Mouse (Mus musculus) midbrain, embryonic 16.5 days (tissue): ENCODE measurements around the gene Tmem45b. TPM values are rescaled to one million over a fixed set of nuclear protein-coding genes. Genes with fewer than 3 reads are reported as not detected.

ENCODE experiments used
- ATAC-seq: fragments of 200-750 bp; cut with Nextera tagmentation; 2 replicates; pipeline ENCODE4 v1.8.0; 2017; ENCODE audit warnings: moderate TSS enrichment
- H3K27ac ChIP-seq: fragments of 300-500 bp; sonication (generic); 2 replicates; pipeline ENCODE4 v1.5.1; 2014; ENCODE audit warnings: mild to moderate bottlenecking, low read length, mixed read lengths
- H3K27me3 ChIP-seq: fragments of 300-500 bp; sonication (generic); 2 replicates; pipeline ENCODE4 v1.6.1; 2014; ENCODE audit warnings: low read depth, low read length, mixed read lengths; ENCODE audit not compliant: control insufficient read depth, insufficient read depth
- H3K36me3 ChIP-seq: fragments of 300-500 bp; sonication (generic); 2 replicates; pipeline ENCODE4 v1.6.1; 2014; ENCODE audit warnings: mild to moderate bottlenecking, low read length, moderate library complexity, mixed read lengths; ENCODE audit not compliant: control insufficient read depth, insufficient read depth
- H3K4me1 ChIP-seq: fragments of 300-500 bp; sonication (generic); 2 replicates; pipeline ENCODE4 v1.6.1; 2014; ENCODE audit warnings: mild to moderate bottlenecking, low read length, mixed read lengths; ENCODE audit not compliant: control insufficient read depth, insufficient read depth
- H3K4me2 ChIP-seq: fragments of 300-500 bp; sonication (generic); 2 replicates; pipeline ENCODE4 v1.6.1; 2014; ENCODE audit warnings: mild to moderate bottlenecking, low read length, mixed read lengths
- H3K4me3 ChIP-seq: fragments of 300-500 bp; sonication (generic); 2 replicates; pipeline ENCODE4 v1.5.1; 2014; ENCODE audit warnings: low read depth, mild to moderate bottlenecking, low read length, moderate library complexity, mixed read lengths
- H3K9ac ChIP-seq: fragments of 300-500 bp; sonication (generic); 2 replicates; pipeline ENCODE4 v1.6.1; 2014; ENCODE audit warnings: low read depth, low read length, mixed read lengths
- H3K9me3 ChIP-seq: fragments of 300-500 bp; sonication (generic); replicated peaks from 2 replicates; pipeline ENCODE4 v1.6.1; 2014; ENCODE audit warnings: mild to moderate bottlenecking, low read length, mixed read lengths; ENCODE audit not compliant: control insufficient read depth, poor library complexity, severe bottlenecking
- WGBS: fragments of 180-500 bp; shearing (Covaris S2); extraction: QIAGEN DNeasy Blood & Tissue Kit; methylation state at CpG from one replicate; pipeline ENCODE4 v1.1.7; 2014; 5-methylcytosine and 5-hydroxymethylcytosine counted together
- polyA plus RNA-seq: library from polyadenylated mRNA; unstranded; fragments of >200 nt; fragmentation: Nextera tagmentation; extraction: Ambion mirVana; gene quantifications from 2 replicates; pipeline ENCODE4 v1.2.1, GENCODE M21; 2015

Tmem45b gene
- polyA plus RNA-seq, 1 experiment from 2014 or later = 0.54 TPM

- WGBS = under 1% methylated on average over 41 of the region's 46 CpGs
- ATAC-seq = peak; percentile 98
- H3K9ac ChIP-seq = peak within 1 kb of the TSS; percentile 82
- no peaks in the 10 kb centered on the region for H3K27me3 ChIP-seq
- H3K27ac ChIP-seq = peak within 1 kb of the TSS; percentile 77
- peak within 1 kb of the TSS; percentile 88 for H3K4me3 ChIP-seq
- H3K9me3 ChIP-seq = no peaks in the 10 kb centered on the region
- peak within 1 kb of the TSS; percentile 65 for H3K4me2 ChIP-seq
- peaks cover 19% of the 10 kb centered on the region for H3K4me1 ChIP-seq
- peaks cover 7% of the 10 kb centered on the region for H3K36me3 ChIP-seq
These were observed 78.3 kb downstream of the Tmem45b start, which contains the start of gene Nfrkb for GRCm38 (mm10) chr9:31385947-31386354. Gene Nfrkb (plus strand): TSS chr9:31386192.

GRCm38 (mm10) chr9:31385500-31385869 lies 78.8 kb downstream of the Tmem45b start:
- peak; percentile 61 for ATAC-seq
- Histone ChIP-seq H3K27me3 (no peaks in the 10 kb centered on the region), H3K4me2 (peak overlapping the region; percentile 65), H3K27ac (no peak overlapping the region), H3K4me1 (peaks cover 19% of the 10 kb centered on the region), H3K36me3 (peaks cover 3% of the 10 kb centered on the region), H3K4me3 (peak overlapping the region; percentile 88), H3K9ac (peak overlapping the region; percentile 82), H3K9me3 (no peaks in the 10 kb centered on the region)
- 28% methylated on average over 4 of the region's 4 CpGs for WGBS

- Histone ChIP-seq H3K4me3 (no peak overlapping the region), H3K9ac (no peak overlapping the region), H3K4me2 (peak overlapping the region; percentile 65), H3K36me3 (0 out of 2 replicates have a peak, but pooled peaks cover 2% of the 10 kb centered on the region), H3K27me3 (no peaks in the 10 kb centered on the region), H3K4me1 (peaks cover 19% of the 10 kb centered on the region), H3K9me3 (no peaks in the 10 kb centered on the region), H3K27ac (no peak overlapping the region)
- WGBS = 83% methylated on average over 17 of the region's 17 CpGs
- ATAC-seq = no peak
These were observed 79.3 kb downstream of the Tmem45b start for GRCm38 (mm10) chr9:31384786-31385499.

- Histone ChIP-seq H3K9me3 (no peaks in the 10 kb centered on the region; the same call in 1 of the 2 replicates), H3K27me3 (no peaks in the 10 kb centered on the region), H3K4me1 (no peaks in the 10 kb centered on the region), H3K4me3 (no peak overlapping the region), H3K27ac (no peak overlapping the region), H3K9ac (no peak overlapping the region), H3K36me3 (peaks cover 10% of the 10 kb centered on the region), H3K4me2 (no peak overlapping the region)
- no peak for ATAC-seq
These were observed 87.6 kb downstream of the Tmem45b start for GRCm38 (mm10) chr9:31376661-31377060.

Other genes starting within 250 kb of the Tmem45b start
- 9.4 and 9.6 TPM in 2 replicates for gene Prdm10, start 183.9 kb downstream of the Tmem45b start, polyA plus RNA-seq
- gene Nfrkb, start 78.3 kb downstream of the Tmem45b start, polyA plus RNA-seq = 26.6 and 28.6 TPM in 2 replicates